Comparison of ENCODE assay signal across 31 mouse cellular contexts in the genomic region with DNA sequence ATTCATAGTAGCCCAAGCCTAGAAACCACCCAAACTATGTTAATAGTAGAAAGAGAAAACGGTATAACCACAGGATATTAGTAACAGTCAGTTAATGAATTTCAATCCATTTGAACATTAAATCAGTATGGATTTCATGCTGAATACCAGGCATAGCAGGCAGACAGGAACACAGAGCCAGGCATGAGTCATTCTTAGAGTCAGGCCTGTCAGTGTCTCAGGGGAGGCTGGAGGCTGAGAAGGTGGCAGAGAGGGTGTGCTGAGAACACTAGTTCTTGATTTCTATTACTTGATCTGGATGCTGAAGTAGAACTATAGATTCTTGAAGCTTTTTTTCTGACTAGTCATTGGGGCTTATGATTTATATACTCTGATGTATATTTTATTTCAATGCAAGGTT. TPM values are rescaled to one million over a fixed set of nuclear protein-coding genes. Genes with fewer than 3 reads are reported as not detected.
DNase-seq lines count a peak whose midpoint lies in the region; ATAC-seq and TF ChIP-seq lines count a peak whose summit lies in the region.
"Had no signal": no experiment of that assay in that cellular context is flagged by ENCODE, and none has a peak within 500 bp of the region (broad histone marks: within the 10 kb centered on the region; RNA-seq: fewer than 3 reads in every experiment).

No protein-coding gene starts in this region.

- POLR2A ChIA-PET in Patski (lab: Charles Lee): interaction anchor here (0.6 to 0.7 kb wide), 2 partner anchors 8 to 303 kb away, joined by 3 read pairs; no protein-coding TSS in a partner anchor

- TF ChIP-seq EP300 in lung, postnatal 0 days (IDR thresholded peaks at IDR 0.05): no peak

- peaks cover 10% of the 10 kb centered on the region; the same call in 1 of the 2 replicates for H3K36me3 ChIP-seq in lung, postnatal 0 days (ENCODE audit: insufficient read depth, low read length)
- H3K36me3 ChIP-seq in midbrain, embryonic 15.5 days (replicated peaks): peaks cover 17% of the 10 kb centered on the region

- H3K4me1 ChIP-seq in lung, postnatal 0 days (ENCODE audit: insufficient read depth, low read depth, low read length): no peaks in the 10 kb centered on the region
- H3K4me1 ChIP-seq in midbrain, embryonic 15.5 days: no peaks in the 10 kb centered on the region

- in situ Hi-C loops in Patski (cut with MboI; ENCODE audit: low pct_unique_long_range_greater_than_20kb): no loop called here

- H3K9me3 ChIP-seq in lung, postnatal 0 days (ENCODE audit: low read length): no peaks in the 10 kb centered on the region
- no peaks in the 10 kb centered on the region for H3K9me3 ChIP-seq in midbrain, embryonic 15.5 days
- H3K9me3 ChIP-seq: embryonic facial prominence, embryonic 15.5 days; G1E; heart, embryonic 13.5 days had no signal

- no peak overlapping the region for H3K4me2 ChIP-seq in lung, postnatal 0 days (replicated peaks; ENCODE audit: low read depth, low read length)
- no peak overlapping the region for H3K4me2 ChIP-seq in midbrain, embryonic 15.5 days
- H3K4me2 ChIP-seq: embryonic facial prominence, embryonic 15.5 days; heart, embryonic 13.5 days; hindbrain, embryonic 14.5 days had no signal

- ATAC-seq in lung, postnatal 0 days: 0 out of 2 replicates have a peak, but pooled peaks have one; percentile 40
- ATAC-seq in Patski: peak; percentile 84
- no peak for ATAC-seq in midbrain, embryonic 15.5 days (replicated peaks)
- ATAC-seq: forebrain, embryonic 14.5 days; forebrain, postnatal 0 days; hindbrain, postnatal 0 days; inflammation-experienced regulatory T-cells, adult 6 months; intestine, embryonic 16.5 days had no signal

- 73% methylated on average over 1 of the region's 1 CpGs for WGBS in lung, postnatal 0 days
- WGBS in midbrain, embryonic 15.5 days: 88% methylated on average over 1 of the region's 1 CpGs

- H3K9ac ChIP-seq in lung, postnatal 0 days (replicated peaks; ENCODE audit: low read depth): no peak overlapping the region
- H3K9ac ChIP-seq in midbrain, embryonic 15.5 days: no peak overlapping the region
- H3K9ac ChIP-seq: embryonic facial prominence, embryonic 15.5 days; forebrain, postnatal 0 days; heart, embryonic 13.5 days; hindbrain, embryonic 14.5 days had no signal

- no peak overlapping the region for H3K4me3 ChIP-seq in lung, postnatal 0 days (ENCODE audit: low read depth, low read length)
- H3K4me3 ChIP-seq in midbrain, embryonic 15.5 days: no peak overlapping the region
- H3K4me3 ChIP-seq: embryonic facial prominence, embryonic 15.5 days; gastrocnemius, adult 2 months; heart, embryonic 13.5 days had no signal

- DNase-seq in lung, postnatal 0 days (ENCODE audit: low spot score): no peak
- DNase-seq in lung, postnatal 36 days: no peak
- DNase-seq in MN1 (ENCODE audit: low spot score): peak; percentile 58
- DNase-seq in Patski (ENCODE audit: low read depth, low spot score): no peak
- DNase-seq in thymus, postnatal 10 days (ENCODE audit: low spot score in 2 of 2): no peak
- DNase-seq in ovary, postnatal 14 days (ENCODE audit: low spot score): no peak
- DNase-seq: adrenal gland, adult 2 months; adrenal gland, postnatal 14 days; cerebellum, adult 11-12 months; cerebellum, adult 8-10 months; cerebellum, postnatal 10 days; cerebellum, postnatal 36 days; embryo, embryonic 11 days; forebrain, postnatal 0 days; gastrocnemius, adult 2 months; gastrocnemius, postnatal 14 days; heart, adult 18-20 months; heart, postnatal 14 days; heart, postnatal 4 days had no signal

- H3K27ac ChIP-seq in lung, postnatal 0 days (ENCODE audit: low read length): no peak overlapping the region
- H3K27ac ChIP-seq in midbrain, embryonic 15.5 days: no peak overlapping the region
- H3K27ac ChIP-seq: embryonic facial prominence, embryonic 15.5 days; gastrocnemius, adult 2 months; heart, embryonic 13.5 days; hindbrain, embryonic 14.5 days; hindbrain, postnatal 0 days had no signal

- H3K27me3 ChIP-seq in lung, postnatal 0 days (replicated peaks; ENCODE audit: insufficient read depth, low read length): no peaks in the 10 kb centered on the region
- no peaks in the 10 kb centered on the region for H3K27me3 ChIP-seq in Patski
- H3K27me3 ChIP-seq in midbrain, embryonic 15.5 days (replicated peaks): no peaks in the 10 kb centered on the region
- H3K27me3 ChIP-seq: CH12.LX; embryonic facial prominence, embryonic 15.5 days; heart, embryonic 13.5 days had no signal

- no peak for TF ChIP-seq CTCF in lung, postnatal 0 days (IDR thresholded peaks at IDR 0.05)
- no peak for TF ChIP-seq CTCF in Patski (IDR thresholded peaks at IDR 0.05)

- CTCF ChIA-PET in Patski (lab: Charles Lee): interaction anchor here (6.9 kb wide), 1 partner anchor 11 kb away, joined by 37 read pairs; no protein-coding TSS in a partner anchor

RNA-seq across cellular contexts. Expression of a gene that starts 10.8 kb away (rescaled TPM):
- polyA plus RNA-seq in lung, postnatal 0 days (2015; fragmentation: Nextera tagmentation; extraction: Ambion mirVana): 12.9 and 15.6 TPM in 2 replicates
- 16.1 TPM for polyA plus RNA-seq in Patski (2021)
- 29.8 and 33.3 TPM in 2 replicates for polyA plus RNA-seq in midbrain, embryonic 15.5 days (2015; fragmentation: Nextera tagmentation; extraction: Ambion mirVana)

RNA-seq across cellular contexts. Expression of a gene that starts 58.3 kb away (rescaled TPM):
- not detected in 2 replicates for polyA plus RNA-seq in lung, postnatal 0 days (2015; fragmentation: Nextera tagmentation; extraction: Ambion mirVana)
- not detected for polyA plus RNA-seq in Patski (2021)
- polyA plus RNA-seq in midbrain, embryonic 15.5 days (2015; fragmentation: Nextera tagmentation; extraction: Ambion mirVana): 0.22 and 0.68 TPM in 2 replicates
- polyA plus RNA-seq: adrenal gland, adult 2 months; embryonic facial prominence, embryonic 11.5 days; forebrain, embryonic 11.5 days; forebrain, embryonic 14.5 days; G1E; inflammation-experienced regulatory T-cells, adult 6 months had no signal

RNA-seq across cellular contexts. Expression of a gene that starts 59.4 kb away (rescaled TPM):
- 0.07 TPM in 1 of 2 replicates, not detected in the other for polyA plus RNA-seq in lung, postnatal 0 days (2015; fragmentation: Nextera tagmentation; extraction: Ambion mirVana)
- not detected for polyA plus RNA-seq in Patski (2021)
- 2.5 and 2.8 TPM in 2 replicates for polyA plus RNA-seq in midbrain, embryonic 15.5 days (2015; fragmentation: Nextera tagmentation; extraction: Ambion mirVana)
- polyA plus RNA-seq: G1E; inflammation-experienced regulatory T-cells, adult 6 months had no signal
